Mouse (Mus musculus) lung, postnatal 0 days (tissue): ENCODE data around the gene Actr1b.

Experiments used
- CTCF ChIP-seq: IDR thresholded peaks from 2 replicates; pipeline ENCODE4 v1.5.1; 2016; ENCODE audit warnings: antibody characterized with exemption, mild to moderate bottlenecking
- EP300 ChIP-seq: IDR thresholded peaks from 2 replicates; pipeline ENCODE4 v1.6.1; 2016; ENCODE audit warnings: antibody characterized with exemption, mild to moderate bottlenecking, control low read depth

GRCm38 (mm10) chr1:36760401-36760800, 46.2 kb upstream of the Actr1b start:
- TF ChIP-seq CTCF (no peak), EP300 (no peak)
